Mouse (Mus musculus) cerebellum, adult 2 months (tissue): Measurements from ENCODE around the gene Slc24a2. TPM values are rescaled to one million over a fixed set of nuclear protein-coding genes. Genes with fewer than 3 reads are reported as not detected.

ENCODE experiments used
- DNase-seq, 2 experiments: peaks; one replicate each; pipeline ENCODE4 v3.0.0; 2021
- H3K27ac ChIP-seq: fragments of 200-500 bp; 2 replicates; pipeline ENCODE4 v1.5.1; 2012; ENCODE audit warnings: low read length, control low read depth, inconsistent platforms; ENCODE audit not compliant: insufficient read depth
- H3K27me3 ChIP-seq: fragments of 200-500 bp; 2 replicates; pipeline ENCODE4 v1.6.1; 2012; ENCODE audit warnings: inconsistent platforms, mild to moderate bottlenecking, low read length, moderate library complexity; ENCODE audit not compliant: control insufficient read depth, insufficient read depth
- H3K4me1 ChIP-seq: fragments of 200-500 bp; 2 replicates; pipeline ENCODE4 v1.6.1; 2011; ENCODE audit warnings: low read length; ENCODE audit not compliant: control insufficient read depth, insufficient read depth
- H3K4me3 ChIP-seq: fragments of 200-500 bp; replicated peaks from 2 replicates; pipeline ENCODE3; 2011; ENCODE audit warnings: mild to moderate bottlenecking, low read depth, low read length, control low read depth; ENCODE audit not compliant: insufficient read depth
- CTCF ChIP-seq: fragments of 200-500 bp; IDR thresholded peaks from 2 replicates; pipeline ENCODE4 v1.5.1; 2011; ENCODE audit warnings: low read depth, mild to moderate bottlenecking, control low read depth, low read length, moderate library complexity, borderline replicate concordance; ENCODE audit not compliant: insufficient read depth
- POLR2A ChIP-seq: fragments of 200-500 bp; IDR thresholded peaks from 2 replicates; pipeline ENCODE4 v1.6.1; 2011; ENCODE audit warnings: low read length, control low read depth, borderline replicate concordance; ENCODE audit not compliant: insufficient read depth
- WGBS: fragments of 180-500 bp; shearing (Covaris S2); methylation state at CpG from one replicate; pipeline ENCODE4 v1.1.7; 2018; 5-methylcytosine and 5-hydroxymethylcytosine counted together
- polyA plus RNA-seq: library from polyadenylated mRNA; depleted of rRNA; stranded (reverse); fragments of >200 nt; gene quantifications from 2 replicates; pipeline ENCODE4 v1.2.3, GENCODE M21; 2012

Gene Slc24a2
- polyA plus RNA-seq, 1 experiment, result 83.2 TPM

- no peak for TF ChIP-seq CTCF
- no peak for TF ChIP-seq POLR2A
- Histone ChIP-seq H3K27ac (no peak overlapping the region), H3K4me3 (no peak overlapping the region), H3K27me3 (no peaks in the 10 kb centered on the region), H3K4me1 (0 out of 2 replicates have a peak, but pooled peaks cover 2% of the 10 kb centered on the region)
- DNase-seq, result no peak
- WGBS, result 90% methylated on average over 6 of the region's 6 CpGs
Measured at GRCm38 (mm10) chr4:87081321-87081720, 149.0 kb downstream of the Slc24a2 start.

GRCm38 (mm10) chr4:87079305-87079704 is 151.0 kb downstream of the Slc24a2 start:
- no peaks in the 10 kb centered on the region for H3K27me3 ChIP-seq
- H3K27ac ChIP-seq, result no peak overlapping the region
- 92% methylated on average over 4 of the region's 4 CpGs for WGBS
- no peak for DNase-seq
- no peak for TF ChIP-seq POLR2A
- no peak for TF ChIP-seq CTCF
- 0 out of 2 replicates have a peak, but pooled peaks cover 2% of the 10 kb centered on the region for H3K4me1 ChIP-seq
- no peak overlapping the region for H3K4me3 ChIP-seq

GRCm38 (mm10) chr4:87078726-87079125 is 151.6 kb downstream of the Slc24a2 start:
- no peaks in the 10 kb centered on the region for H3K27me3 ChIP-seq
- H3K4me1 ChIP-seq, result 0 out of 2 replicates have a peak, but pooled peaks cover 2% of the 10 kb centered on the region
- no peak overlapping the region for H3K27ac ChIP-seq
- WGBS, result 20% methylated on average over 2 of the region's 2 CpGs
- TF ChIP-seq POLR2A (no peak), CTCF (no peak)
- no peak overlapping the region for H3K4me3 ChIP-seq
- peak in 1 of 2 experiments; percentile 15 for DNase-seq

- TF ChIP-seq CTCF (no peak), POLR2A (no peak)
- DNase-seq, result no peak
- Histone ChIP-seq H3K27me3 (no peaks in the 10 kb centered on the region), H3K4me1 (0 out of 2 replicates have a peak, but pooled peaks cover 2% of the 10 kb centered on the region), H3K4me3 (no peak overlapping the region), H3K27ac (no peak overlapping the region)
- 74% methylated on average over 3 of the region's 3 CpGs for WGBS
Measured at GRCm38 (mm10) chr4:87075761-87076160, 154.5 kb downstream of the Slc24a2 start.

- 91% methylated on average over 3 of the region's 3 CpGs for WGBS
- no peak overlapping the region for H3K27ac ChIP-seq
- DNase-seq, result no peak
- no peak overlapping the region for H3K4me3 ChIP-seq
- TF ChIP-seq POLR2A (no peak), CTCF (no peak)
- H3K27me3 ChIP-seq, result no peaks in the 10 kb centered on the region
- H3K4me1 ChIP-seq, result peaks cover under 1% of the 10 kb centered on the region; the same call in 1 of the 2 replicates
Measured at GRCm38 (mm10) chr4:87068121-87068520, 162.2 kb downstream of the Slc24a2 start.

GRCm38 (mm10) chr4:87065227-87065626 is 165.1 kb downstream of the Slc24a2 start:
- no peaks in the 10 kb centered on the region for H3K27me3 ChIP-seq
- no peak for TF ChIP-seq CTCF
- TF ChIP-seq POLR2A, result no peak
- WGBS, result 85% methylated on average over 5 of the region's 5 CpGs

GRCm38 (mm10) chr4:87064561-87064960 is 165.7 kb downstream of the Slc24a2 start:
- Histone ChIP-seq H3K27me3 (no peaks in the 10 kb centered on the region), H3K4me1 (peaks cover 5% of the 10 kb centered on the region), H3K4me3 (no peak overlapping the region), H3K27ac (no peak overlapping the region)
- DNase-seq, result no peak
- no peak for TF ChIP-seq CTCF
- TF ChIP-seq POLR2A, result no peak
- WGBS, result 98% methylated on average over 2 of the region's 2 CpGs

More at GRCm38 (mm10) chr4:87065227-87065626, 165.1 kb downstream of the Slc24a2 start:
- no peak for DNase-seq
- Histone ChIP-seq H3K4me1 (peaks cover 5% of the 10 kb centered on the region), H3K27ac (no peak overlapping the region), H3K4me3 (no peak overlapping the region)

- DNase-seq, result peak in 1 of 2 experiments; percentile 33
- 29% methylated on average over 6 of the region's 6 CpGs for WGBS
- Histone ChIP-seq H3K27ac (peak overlapping the region; percentile 25; the same call in 1 of the 2 replicates), H3K27me3 (no peaks in the 10 kb centered on the region), H3K4me3 (no peak overlapping the region), H3K4me1 (peaks cover 5% of the 10 kb centered on the region)
- TF ChIP-seq POLR2A, result no peak
- TF ChIP-seq CTCF, result no peak
Measured at GRCm38 (mm10) chr4:87062771-87063253, 167.5 kb downstream of the Slc24a2 start.

- WGBS, result 56% methylated on average over 2 of the region's 2 CpGs
- H3K27ac ChIP-seq, result no peak overlapping the region
- H3K4me3 ChIP-seq, result no peak overlapping the region
- H3K27me3 ChIP-seq, result no peaks in the 10 kb centered on the region
- H3K4me1 ChIP-seq, result peaks cover 5% of the 10 kb centered on the region
- DNase-seq, result no peak
- TF ChIP-seq POLR2A (no peak), CTCF (no peak)
Measured at GRCm38 (mm10) chr4:87061696-87062095, 168.6 kb downstream of the Slc24a2 start.
